Mouse (Mus musculus): Measurements from ENCODE around the gene Oas1f.

DNA sequence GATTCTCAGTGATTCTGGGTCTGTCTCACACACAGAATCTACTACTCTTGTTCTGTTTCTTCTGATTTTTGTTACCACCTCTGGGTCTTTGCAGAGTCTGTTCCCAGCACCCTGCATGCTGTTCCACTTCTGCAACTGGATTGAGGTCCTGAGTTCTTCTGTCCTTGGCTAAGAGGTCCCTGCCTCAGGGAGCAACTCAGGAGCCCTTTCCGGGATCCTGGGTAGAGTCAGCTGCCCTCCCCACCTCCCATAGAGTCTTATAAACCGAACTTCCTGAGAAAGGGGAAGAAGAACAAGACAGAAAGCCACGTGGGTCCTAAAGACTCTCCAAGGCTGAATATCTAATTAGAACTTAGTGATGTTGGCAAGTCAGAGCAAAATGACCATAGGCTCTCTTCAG is 43.8 kb downstream of the Oas1f start:
- TF ChIP-seq POLR2A (IDR thresholded peaks at IDR 0.05; ENCODE audit: extremely low read depth, insufficient read depth, low read length) = no peak
- TF ChIP-seq CTCF (IDR thresholded peaks at IDR 0.05; ENCODE audit: low read depth, low read length) = no peak

All from liver, adult 2 months (tissue).